Mouse (Mus musculus) frontal cortex, postnatal 36 days (tissue): Measurements from ENCODE around the gene Lrrtm1.
A peak's percentile ranks its signal among the peaks of the same experiment; 100 is the strongest.

ENCODE experiments used
- DNase-seq, 2 experiments: peaks; one replicate each; pipeline ENCODE4 v3.0.0; 2022; ENCODE audit warnings: low spot score in 2 of 2

Gene Lrrtm1

DNA sequence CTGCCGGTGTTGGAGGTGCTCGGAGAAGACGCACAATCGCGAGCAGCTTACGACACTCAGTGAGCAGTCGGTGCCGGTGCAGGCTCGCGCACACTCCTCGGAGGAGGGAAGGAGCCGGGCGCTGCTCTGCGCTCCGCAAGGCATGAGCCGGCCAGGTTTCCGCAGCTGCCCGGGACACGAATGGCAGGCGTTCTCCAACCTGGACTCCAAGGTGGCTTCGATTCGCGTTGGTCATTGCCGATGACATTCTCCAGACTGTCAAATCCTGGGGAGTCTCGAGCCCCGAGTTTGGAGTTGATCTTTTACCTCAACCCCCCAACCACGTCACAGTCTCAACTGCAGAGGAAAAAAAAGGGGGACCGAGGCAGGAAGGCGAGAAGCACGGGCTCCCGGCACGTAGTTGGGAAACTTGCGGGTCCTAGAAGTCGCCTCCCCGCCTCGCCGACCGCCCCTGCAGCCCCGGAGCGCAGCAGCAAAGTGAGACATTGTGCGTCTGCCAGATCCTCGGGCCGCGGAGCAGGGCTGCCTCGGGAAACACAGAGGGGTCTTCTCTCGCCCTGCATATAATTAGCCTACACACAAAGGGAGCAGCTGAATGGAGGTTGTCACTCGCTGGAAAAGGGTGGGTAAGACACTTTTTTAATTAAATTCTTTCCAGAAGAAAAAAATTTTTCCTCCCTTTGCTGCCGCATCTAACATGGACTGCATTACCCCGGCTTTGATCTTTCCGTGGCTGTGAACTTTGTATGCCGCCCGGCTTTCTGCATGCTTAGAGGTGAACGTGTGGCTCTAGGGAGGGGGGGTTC lies at the start of gene Lrrtm1:
TSS of gene Lrrtm1 (plus strand) at position 89 of the 806 bp plus-strand sequence.
- peak; percentile 82 to 87 for DNase-seq

DNA sequence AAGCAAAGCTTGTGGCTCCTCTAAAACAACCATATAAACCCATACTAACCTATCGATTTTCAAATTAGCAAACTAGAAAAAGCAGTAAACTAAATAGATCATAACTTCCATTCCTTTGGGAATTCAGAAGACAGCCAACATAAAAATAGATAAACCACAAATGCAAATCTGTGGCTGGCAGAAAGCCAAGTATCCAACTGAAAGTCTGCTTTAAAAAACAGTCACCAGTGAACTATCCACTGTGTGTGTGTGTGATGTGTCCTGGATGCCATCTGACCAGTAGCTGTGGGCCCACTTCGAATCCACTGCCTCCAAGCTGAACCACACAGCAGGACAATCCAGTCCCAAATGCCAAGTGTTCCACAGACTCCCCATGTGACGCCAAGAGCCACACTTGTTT lies 45.8 kb upstream of the Lrrtm1 start:
- no peak for DNase-seq

DNA sequence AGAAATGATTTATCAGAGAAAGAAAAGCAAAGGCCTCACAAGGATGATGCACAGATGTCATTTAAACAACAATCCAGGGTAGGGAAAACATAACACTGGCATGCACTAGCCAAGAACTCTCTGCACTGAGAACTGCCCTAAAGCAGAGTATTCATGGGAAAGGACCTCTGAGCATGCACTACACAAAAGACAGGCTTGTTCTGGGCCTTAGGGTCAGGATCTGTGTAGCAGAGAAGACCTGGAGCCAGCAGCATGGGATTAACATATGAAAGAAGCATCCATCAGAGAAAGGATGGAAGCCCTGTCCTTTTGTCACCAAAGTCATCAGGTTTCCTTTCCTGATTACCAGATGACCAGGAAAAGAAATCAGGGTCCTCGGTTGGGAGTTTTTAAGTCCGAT lies 43.1 kb upstream of the Lrrtm1 start:
- DNase-seq = no peak

DNA sequence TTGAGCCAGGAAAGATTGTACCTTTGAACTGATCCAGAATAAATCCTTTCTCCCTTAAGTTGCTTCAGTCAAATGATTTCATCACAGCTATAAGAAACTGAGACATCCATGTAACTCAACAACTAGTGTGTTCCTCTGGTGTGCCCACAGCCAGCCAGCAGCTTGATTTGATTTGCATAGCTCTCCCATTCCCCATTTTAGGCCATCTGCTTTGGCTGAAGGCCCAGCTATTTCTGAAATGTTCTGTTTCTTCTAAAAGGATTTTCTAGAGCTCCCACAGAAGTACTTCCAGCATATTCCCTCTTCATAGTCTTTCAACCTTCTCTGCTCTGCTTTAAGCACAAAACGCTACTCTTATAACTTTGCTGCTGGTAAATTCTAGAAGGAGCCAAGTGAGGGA lies 33.3 kb upstream of the Lrrtm1 start:
- DNase-seq = peak; percentile 63 to 74

DNA sequence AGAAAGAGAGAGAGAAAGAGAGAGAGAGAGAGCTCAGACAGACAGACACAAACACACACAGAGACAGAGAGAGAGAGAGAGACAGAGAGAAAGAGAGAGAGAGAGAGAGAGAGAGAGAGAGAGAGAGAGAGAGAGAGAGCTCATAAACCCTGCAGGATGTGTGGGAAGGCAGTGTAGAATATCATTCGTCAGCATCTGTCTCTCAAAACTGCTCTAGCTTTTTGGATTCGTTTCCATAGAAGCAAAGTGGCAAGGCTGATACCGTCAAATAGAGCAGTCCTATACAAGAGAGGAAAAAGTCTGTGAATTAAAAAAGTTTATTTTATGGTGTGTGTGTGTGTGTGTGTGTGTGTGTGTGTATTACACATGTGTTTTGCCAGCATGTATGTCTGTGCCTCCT lies 32.6 kb upstream of the Lrrtm1 start:
- DNase-seq = no peak

DNA sequence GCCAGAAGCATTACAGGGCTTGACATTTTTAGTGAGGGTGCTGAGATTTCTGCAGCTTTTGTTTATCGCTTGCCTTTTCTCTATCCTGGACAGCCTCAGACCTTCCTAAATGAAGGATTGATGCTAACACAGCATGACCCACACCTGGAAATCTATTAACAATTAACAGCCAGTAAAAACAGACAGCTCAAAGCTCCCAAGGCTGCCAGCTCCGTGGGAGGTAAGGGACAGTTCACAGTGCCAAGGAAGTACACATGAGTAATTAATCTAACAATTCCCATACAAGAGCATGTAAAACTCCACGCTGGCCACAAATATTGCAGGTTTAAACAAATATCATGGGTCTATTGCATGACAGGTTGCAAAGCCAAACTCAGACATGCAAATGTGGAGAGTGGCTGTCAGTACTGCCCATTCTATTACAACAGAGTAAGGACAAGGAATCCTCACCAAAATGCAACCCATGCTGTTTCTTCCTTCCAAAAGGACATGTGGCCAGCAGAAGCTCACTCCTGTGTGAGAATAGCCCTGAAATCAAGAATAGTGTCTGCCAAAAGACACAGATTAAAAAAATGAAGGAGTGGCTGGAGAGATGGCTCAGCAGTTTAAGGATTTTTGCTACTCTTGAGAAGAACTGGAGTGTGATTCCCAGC lies 28.6 kb upstream of the Lrrtm1 start:
- DNase-seq = no peak

DNA sequence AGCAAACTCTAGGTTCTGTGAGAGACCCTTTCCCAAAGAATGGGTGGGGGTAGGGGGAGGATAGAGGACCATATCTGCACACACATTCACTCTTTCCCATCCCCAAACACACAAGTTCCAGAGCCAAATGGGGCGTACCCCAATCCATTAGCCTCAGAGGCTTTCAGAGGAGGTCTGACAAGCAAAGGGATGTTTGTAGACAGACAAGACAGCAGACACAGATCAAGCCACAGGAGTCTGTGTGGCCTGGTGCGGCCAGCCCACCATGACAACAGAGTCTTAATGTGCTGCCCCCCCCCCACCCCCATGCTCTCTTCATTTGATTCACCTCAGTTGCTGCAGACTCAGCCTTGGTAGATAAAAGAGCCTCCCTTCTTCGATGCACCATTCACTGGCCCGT lies 27.2 kb upstream of the Lrrtm1 start:
- no peak for DNase-seq

DNA sequence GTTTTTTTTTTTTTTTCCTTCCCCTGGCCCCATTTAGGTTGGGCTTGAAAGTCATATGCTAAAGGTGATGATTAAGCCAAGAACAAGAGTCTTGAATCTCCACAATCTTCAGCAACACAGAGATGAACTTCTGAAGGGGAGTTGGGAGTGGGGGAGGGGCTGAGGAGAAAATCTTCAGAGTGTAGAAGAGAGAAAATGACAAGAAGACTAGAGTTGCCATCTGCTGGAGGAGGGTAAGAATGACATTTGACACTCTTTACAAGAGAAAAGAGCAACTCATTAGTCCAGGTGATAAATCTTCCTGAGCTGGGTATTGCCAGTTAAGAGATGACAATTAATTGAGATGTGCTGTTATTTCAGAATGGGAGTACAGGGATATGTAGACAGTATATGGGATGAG lies 23.6 kb upstream of the Lrrtm1 start:
- peak in 1 of 2 experiments; percentile 43 for DNase-seq

- no peak for DNase-seq
Measured at GRCm38 (mm10) chr6:77220776-77221175, 21.7 kb upstream of the Lrrtm1 start.

DNA sequence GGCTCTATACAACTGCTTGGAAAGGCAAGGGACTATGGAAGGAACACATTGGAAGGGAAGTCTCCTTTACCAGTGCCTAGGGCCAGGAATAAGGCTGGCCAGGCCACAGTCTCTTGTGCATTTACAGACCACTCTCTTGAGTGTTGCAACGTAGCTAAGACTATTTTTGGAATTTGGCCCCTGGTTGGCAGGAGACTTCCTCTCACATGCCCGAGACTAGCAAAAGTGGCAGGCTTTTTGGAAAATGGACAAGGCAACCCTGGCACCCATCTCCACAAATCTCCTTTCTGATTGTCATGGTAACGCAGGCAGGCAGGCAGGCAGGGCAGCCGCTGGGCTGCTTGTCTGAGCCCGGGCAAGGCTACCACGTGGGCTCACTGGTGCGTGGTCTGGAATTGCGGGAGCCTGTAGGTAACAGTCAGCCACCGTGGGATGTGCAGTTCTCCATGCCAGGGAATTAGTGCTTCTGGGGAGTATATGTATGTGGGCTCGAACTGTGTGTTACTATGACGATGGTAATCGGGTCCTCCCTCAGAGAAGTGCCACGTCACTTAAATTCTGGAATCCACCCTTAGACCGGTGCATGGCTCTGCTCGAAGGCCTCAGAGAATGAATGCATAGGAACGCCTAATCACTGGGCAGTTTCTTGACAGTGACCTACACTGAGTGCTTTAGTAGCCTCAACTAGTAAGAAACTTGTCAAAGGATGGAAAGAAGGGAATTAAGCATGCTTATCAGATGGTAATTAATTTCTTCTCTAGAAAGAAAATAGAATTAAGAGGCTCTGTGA lies 19.4 kb upstream of the Lrrtm1 start:
- peak; percentile 64 to 78 for DNase-seq

DNA sequence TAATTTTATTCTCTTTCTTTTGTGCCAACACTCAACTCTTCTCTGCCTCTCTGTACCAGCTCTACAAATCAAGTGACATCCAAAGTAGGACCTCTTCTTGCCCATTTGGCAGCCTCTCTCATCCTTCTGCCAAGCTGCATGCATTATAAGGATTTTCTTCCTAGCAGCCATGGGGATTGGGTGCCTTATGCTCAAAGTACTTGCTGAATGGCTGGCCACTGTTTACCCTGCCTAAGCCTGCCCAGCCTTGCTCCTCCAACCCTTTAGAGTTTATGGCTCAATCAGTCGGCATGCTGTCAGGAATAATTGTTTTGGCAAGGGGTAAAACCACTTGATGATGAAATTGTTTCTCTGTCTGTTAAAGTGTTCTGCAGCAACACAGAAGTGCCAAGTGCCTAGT lies 2.1 kb upstream of the Lrrtm1 start:
- DNase-seq = no peak

DNA sequence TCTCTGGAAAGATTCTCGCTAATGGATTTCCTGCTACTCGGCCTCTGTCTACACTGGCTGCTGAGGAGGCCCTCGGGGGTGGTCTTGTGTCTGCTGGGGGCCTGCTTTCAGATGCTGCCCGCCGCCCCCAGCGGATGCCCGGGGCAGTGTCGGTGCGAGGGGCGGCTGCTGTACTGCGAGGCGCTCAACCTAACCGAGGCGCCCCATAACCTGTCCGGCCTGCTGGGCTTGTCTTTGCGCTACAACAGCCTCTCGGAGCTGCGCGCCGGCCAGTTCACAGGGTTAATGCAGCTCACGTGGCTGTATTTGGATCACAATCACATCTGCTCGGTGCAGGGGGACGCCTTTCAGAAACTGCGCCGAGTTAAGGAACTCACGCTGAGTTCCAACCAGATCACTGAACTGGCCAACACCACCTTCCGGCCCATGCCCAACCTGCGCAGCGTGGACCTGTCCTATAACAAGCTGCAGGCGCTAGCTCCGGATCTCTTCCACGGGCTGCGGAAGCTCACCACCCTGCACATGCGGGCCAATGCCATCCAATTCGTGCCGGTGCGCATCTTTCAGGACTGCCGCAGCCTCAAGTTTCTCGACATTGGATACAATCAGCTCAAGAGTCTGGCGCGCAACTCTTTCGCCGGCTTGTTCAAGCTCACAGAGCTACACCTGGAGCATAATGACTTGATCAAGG lies 1.2 kb downstream of the Lrrtm1 start:
- DNase-seq = peak in 1 of 2 experiments; percentile 56

- DNase-seq = no peak
Measured at GRCm38 (mm10) chr6:77253480-77253879, 11.0 kb downstream of the Lrrtm1 start.

- DNase-seq = no peak
Measured at GRCm38 (mm10) chr6:77256348-77256747, 13.9 kb downstream of the Lrrtm1 start.

DNA sequence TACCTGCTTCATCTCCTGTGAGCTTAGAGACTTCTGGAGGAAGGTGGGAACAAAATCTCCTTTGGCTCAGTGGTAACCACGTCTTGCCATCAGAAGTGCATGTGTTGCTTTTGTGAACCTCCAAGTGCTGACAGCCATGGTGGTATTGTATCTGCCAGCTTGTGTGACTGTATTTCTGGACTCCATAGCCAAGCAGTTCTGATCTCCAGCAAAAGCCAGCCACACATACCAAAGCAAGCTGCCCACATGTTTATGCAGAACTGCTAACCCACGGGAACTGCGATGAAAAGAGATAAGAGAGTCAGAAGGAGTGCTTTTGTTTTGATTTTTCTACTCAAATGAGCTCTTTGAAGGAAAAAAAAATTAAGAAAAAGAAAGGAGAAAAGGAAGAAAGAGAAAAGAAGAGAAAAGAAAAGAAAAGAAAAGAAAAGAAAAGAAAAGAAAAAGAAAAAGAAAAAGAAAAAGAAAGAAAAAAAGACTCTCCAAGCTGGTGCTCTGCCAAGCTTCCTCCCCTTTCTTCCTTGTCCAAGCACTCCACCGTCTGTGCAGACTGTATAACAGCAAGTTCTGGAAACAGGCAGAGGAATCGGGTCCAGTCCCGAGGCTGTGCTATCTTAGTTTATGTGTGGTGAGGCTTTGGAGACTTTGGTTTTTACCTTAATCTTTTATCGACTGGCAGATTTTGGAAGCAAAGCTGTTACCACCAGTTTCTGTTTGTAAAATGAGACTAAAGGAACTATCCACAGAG lies 15.0 kb downstream of the Lrrtm1 start:
- DNase-seq = peak in 1 of 2 experiments; percentile 45

DNA sequence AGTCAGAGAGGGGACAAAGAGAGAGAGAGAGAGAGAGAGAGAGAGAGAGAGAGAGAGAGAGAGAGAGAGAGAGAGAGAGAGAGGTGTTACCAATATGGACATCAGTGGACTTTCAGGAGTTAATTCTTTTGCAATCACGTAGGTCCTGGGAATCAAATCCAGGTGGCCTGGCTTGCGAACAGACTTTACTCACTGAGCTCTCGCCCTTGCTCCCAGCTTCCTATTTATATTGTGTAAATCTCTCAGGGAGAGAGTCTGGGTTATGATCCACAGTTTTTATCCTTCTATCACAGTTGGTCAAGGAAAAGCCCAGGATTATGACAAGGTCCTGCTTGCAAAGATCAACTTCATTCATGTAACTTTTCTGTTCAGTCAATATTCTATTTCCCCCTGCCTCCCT lies 22.7 kb downstream of the Lrrtm1 start:
- DNase-seq = no peak

GRCm38 (mm10) chr6:77278794-77279193 lies 36.3 kb downstream of the Lrrtm1 start:
- DNase-seq = peak in 1 of 2 experiments; percentile 28

DNA sequence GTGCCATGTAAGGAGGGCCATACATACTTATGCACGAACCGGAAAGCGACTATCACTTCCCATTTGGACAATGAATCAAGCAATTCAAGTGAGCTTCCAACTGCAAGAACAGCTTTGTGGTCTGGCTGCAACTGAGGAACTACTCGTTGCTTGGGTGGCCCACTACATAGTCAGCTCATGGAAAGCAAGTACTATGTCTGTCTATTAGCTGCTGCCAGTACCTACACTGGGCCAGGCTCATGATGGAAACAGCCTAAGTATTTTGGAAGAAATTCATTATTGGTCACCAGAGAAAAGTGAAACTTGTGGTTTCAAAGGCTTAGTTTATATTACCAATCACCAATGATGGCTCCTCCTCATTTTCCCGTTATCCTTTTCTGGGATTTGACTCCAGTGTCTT lies 43.8 kb downstream of the Lrrtm1 start:
- DNase-seq = no peak

GRCm38 (mm10) chr6:77288402-77288801 lies 45.9 kb downstream of the Lrrtm1 start:
- no peak for DNase-seq

GRCm38 (mm10) chr6:77291415-77291814 lies 48.9 kb downstream of the Lrrtm1 start:
- no peak for DNase-seq

DNA sequence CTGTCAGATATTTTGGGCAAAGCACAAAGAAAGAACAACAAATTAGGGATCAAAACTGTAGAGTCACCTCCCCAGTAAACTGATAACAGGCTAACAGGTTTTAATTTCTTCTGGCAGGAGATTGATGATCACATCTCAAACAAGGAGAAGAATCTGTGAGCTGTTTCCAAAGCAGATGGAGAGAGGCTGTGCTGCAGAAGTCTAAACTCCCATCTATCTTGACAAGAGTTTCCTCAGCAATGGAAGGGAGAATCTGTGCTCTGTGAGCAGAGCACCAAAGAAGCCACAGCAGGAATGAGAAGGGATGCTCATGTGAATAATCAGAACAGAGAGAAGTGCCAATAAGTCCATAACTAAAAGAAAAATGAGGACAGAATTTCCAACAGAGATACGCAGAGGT lies 58.8 kb downstream of the Lrrtm1 start:
- DNase-seq = no peak
